Mouse (Mus musculus) heart, adult 2 months (tissue): ENCODE measurements at regions not wholly inside any gene's neighbourhood (a gene's known extent, or its start where the extent isn't known, plus 50 kb on each side); places are given as distances from the start of the nearest gene placed in this dataset.

ENCODE experiments used
- DNase-seq, 2 experiments: peaks; one replicate each; pipeline ENCODE4 v3.0.0; 2021
- H3K27ac ChIP-seq: fragments of 200-600 bp; 2 replicates; pipeline ENCODE4 v1.8.1; 2022
- H3K27me3 ChIP-seq: fragments of 200-500 bp; 2 replicates; pipeline ENCODE4 v1.6.1; 2012; ENCODE audit warnings: mild to moderate bottlenecking, low read length, inconsistent platforms, mixed read lengths; ENCODE audit not compliant: control insufficient read depth, insufficient read depth
- H3K36me3 ChIP-seq: fragments of 200-500 bp; 2 replicates; pipeline ENCODE4 v1.6.1; 2012; ENCODE audit warnings: low read length, inconsistent platforms; ENCODE audit not compliant: control insufficient read depth, insufficient read depth
- H3K4me1 ChIP-seq: fragments of 200-500 bp; 2 replicates; pipeline ENCODE4 v1.6.1; 2011; ENCODE audit warnings: low read length; ENCODE audit not compliant: control insufficient read depth, insufficient read depth
- H3K4me3 ChIP-seq: fragments of 200-600 bp; 2 replicates; pipeline ENCODE4 v1.8.1; 2022
- H3K79me2 ChIP-seq: fragments of 200-500 bp; replicated peaks from 2 replicates; pipeline ENCODE4 v1.6.1; 2012; ENCODE audit warnings: mild to moderate bottlenecking, inconsistent platforms, low read length, moderate library complexity, mixed read lengths; ENCODE audit not compliant: control insufficient read depth, insufficient read depth
- H3K9ac ChIP-seq: fragments of 200-500 bp; 2 replicates; pipeline ENCODE4 v1.6.1; 2012; ENCODE audit warnings: low read depth, mild to moderate bottlenecking, control low read depth, inconsistent platforms, low read length, mixed read lengths
- CTCF ChIP-seq: fragments of 200-600 bp; IDR thresholded peaks from 2 replicates; pipeline ENCODE4 v1.8.1; 2022; ENCODE audit warnings: antibody characterized with exemption, mild to moderate bottlenecking, moderate library complexity
- EP300 ChIP-seq: fragments of 200-500 bp; IDR thresholded peaks from 2 replicates; pipeline ENCODE4 v1.6.1; 2011; ENCODE audit warnings: low read depth, low read length, control low read depth; ENCODE audit not compliant: insufficient read depth
- POLR2A ChIP-seq: fragments of 200-500 bp; IDR thresholded peaks from 2 replicates; pipeline ENCODE4 v1.6.1; 2011; ENCODE audit warnings: mild to moderate bottlenecking, low read depth, low read length, control low read depth; ENCODE audit not compliant: insufficient read depth
- WGBS: fragments of 180-500 bp; shearing (Covaris S2); methylation state at CpG from one replicate; pipeline ENCODE4 v1.1.7; 2018; 5-methylcytosine and 5-hydroxymethylcytosine counted together
- intact Hi-C: fragments of 180-260 bp; cut with DNase I; formaldehyde crosslinking; loops from one replicate; pipeline ENCODE4 v1.15.1; 2025

DNA sequence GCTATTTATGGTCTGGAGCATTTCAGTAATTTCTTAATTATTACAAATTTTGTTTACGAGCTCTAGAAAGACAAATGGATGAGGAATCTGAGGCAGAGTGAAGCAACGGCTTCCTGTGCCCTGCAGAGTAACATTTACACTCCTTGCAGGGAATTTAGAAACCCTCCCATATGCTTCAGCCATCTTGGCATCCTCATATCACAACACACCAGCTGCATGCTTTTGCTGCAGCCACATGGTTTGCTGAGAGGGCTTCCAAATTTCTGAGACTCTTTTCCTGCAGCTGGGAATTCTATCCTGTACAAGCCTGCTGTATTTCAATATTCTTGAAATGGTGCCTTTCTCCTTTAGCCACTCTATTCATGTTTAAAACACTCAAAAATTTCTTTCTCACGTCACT is 91.4 kb downstream of the Rgs2 start:
- no peak for DNase-seq
- no peaks in the 10 kb centered on the region for H3K79me2 ChIP-seq
- H3K4me3 ChIP-seq = no peak overlapping the region
- H3K36me3 ChIP-seq = no peaks in the 10 kb centered on the region
- 72% methylated on average over 3 of the region's 3 CpGs for WGBS
- peaks cover under 1% of the 10 kb centered on the region for H3K4me1 ChIP-seq
- no peak overlapping the region for H3K27ac ChIP-seq
- no peak overlapping the region for H3K9ac ChIP-seq
- no peaks in the 10 kb centered on the region for H3K27me3 ChIP-seq
- intact Hi-C loops = no loop called here
- no peak for TF ChIP-seq CTCF
- TF ChIP-seq EP300 = no peak
- TF ChIP-seq POLR2A = no peak

DNA sequence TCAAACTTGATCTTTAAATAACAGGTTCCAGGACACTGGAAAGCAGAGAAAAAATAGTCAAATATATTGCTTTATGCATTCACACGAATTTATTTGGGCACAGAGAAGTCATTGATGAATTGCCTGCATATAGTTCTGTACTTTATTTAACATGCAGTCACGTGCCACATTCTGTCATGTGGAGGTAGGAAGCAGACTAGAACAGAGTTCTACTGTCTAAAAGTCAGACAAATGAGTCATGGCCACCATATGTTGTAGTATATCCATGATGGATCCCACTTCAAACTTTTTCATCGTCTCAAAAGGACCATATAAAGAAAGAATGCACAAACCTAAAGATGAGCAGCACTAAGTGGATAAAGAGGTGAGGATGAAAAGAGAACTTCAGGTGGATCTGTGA is 92.7 kb downstream of the Rgs2 start:
- WGBS = 83% methylated on average over 3 of the region's 3 CpGs
- intact Hi-C loops = no loop called here
- H3K9ac ChIP-seq = no peak overlapping the region

GRCm38 (mm10) chr1:143910530-143910929 is 93.4 kb downstream of the Rgs2 start:
- H3K36me3 ChIP-seq = no peaks in the 10 kb centered on the region
- H3K27me3 ChIP-seq = no peaks in the 10 kb centered on the region
- H3K9ac ChIP-seq = no peak overlapping the region
- DNase-seq = no peak
- TF ChIP-seq CTCF (no peak), EP300 (no peak), POLR2A (no peak)
- intact Hi-C loops = no loop called here
- no peak overlapping the region for H3K4me3 ChIP-seq
- no peak overlapping the region for H3K27ac ChIP-seq
- H3K79me2 ChIP-seq = no peaks in the 10 kb centered on the region
- no peaks in the 10 kb centered on the region; the same call in none of the 2 replicates for H3K4me1 ChIP-seq

More for the DNA sequence above, 92.7 kb downstream of the Rgs2 start:
- TF ChIP-seq CTCF = no peak
- TF ChIP-seq POLR2A = no peak
- TF ChIP-seq EP300 = no peak
- Histone ChIP-seq H3K27ac (no peak overlapping the region), H3K36me3 (no peaks in the 10 kb centered on the region), H3K79me2 (no peaks in the 10 kb centered on the region), H3K4me1 (no peaks in the 10 kb centered on the region; the same call in none of the 2 replicates), H3K4me3 (no peak overlapping the region), H3K27me3 (no peaks in the 10 kb centered on the region)
- no peak for DNase-seq

DNA sequence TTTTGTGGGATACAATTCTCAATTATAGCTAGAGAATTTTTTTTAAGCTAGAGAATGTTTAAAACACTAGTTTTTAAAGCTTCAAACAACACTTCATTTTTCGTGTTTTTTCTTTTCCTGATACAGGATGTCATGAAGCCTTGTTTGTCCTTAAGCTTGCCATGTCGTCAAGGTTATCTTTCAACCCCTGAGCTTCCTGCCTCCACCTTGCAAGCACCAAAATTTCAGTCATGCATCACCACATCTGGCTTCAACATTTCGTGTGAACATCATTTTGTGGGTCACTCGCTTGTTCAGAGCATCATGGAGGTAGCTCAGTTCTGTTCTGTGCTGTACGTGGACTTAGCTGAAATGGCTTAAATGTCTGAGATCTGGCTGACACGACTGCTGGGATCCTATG is 96.6 kb downstream of the Rgs2 start:
- no peaks in the 10 kb centered on the region for H3K79me2 ChIP-seq

DNA sequence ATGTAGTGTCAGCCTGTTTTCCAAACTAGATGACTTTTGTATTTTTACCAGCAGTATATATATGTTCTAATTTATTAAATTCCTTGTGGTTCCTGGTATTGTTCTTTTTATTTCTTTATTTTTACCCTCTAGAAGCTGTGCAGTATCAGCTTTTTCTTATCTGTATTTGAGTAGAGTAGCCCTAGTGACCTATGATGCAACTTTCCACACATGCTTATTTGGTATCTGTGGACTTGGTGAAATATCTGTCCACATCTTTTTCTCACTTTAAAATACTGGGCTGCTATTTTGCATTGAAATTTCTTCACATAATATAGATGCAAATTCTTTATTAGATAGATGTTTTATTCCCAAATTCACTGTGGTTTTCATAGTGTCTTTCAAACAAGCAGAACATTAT is 97.1 kb downstream of the Rgs2 start:
- TF ChIP-seq CTCF (no peak), POLR2A (no peak), EP300 (no peak)
- intact Hi-C loops = no loop called here
- no peaks in the 10 kb centered on the region for H3K27me3 ChIP-seq
- H3K9ac ChIP-seq = no peak overlapping the region
- no peak overlapping the region for H3K4me3 ChIP-seq
- H3K4me1 ChIP-seq = no peaks in the 10 kb centered on the region; the same call in 1 of the 2 replicates
- no peaks in the 10 kb centered on the region for H3K79me2 ChIP-seq
- no peak for DNase-seq
- no peak overlapping the region for H3K27ac ChIP-seq
- H3K36me3 ChIP-seq = no peaks in the 10 kb centered on the region

More for the DNA sequence above, 96.6 kb downstream of the Rgs2 start:
- WGBS = 54% methylated on average over 6 of the region's 6 CpGs
- Histone ChIP-seq H3K4me3 (no peak overlapping the region), H3K9ac (no peak overlapping the region), H3K27ac (no peak overlapping the region), H3K36me3 (no peaks in the 10 kb centered on the region), H3K27me3 (no peaks in the 10 kb centered on the region), H3K4me1 (no peaks in the 10 kb centered on the region; the same call in 1 of the 2 replicates)
- no peak for DNase-seq
- no peak for TF ChIP-seq EP300
- TF ChIP-seq POLR2A = no peak
- no peak for TF ChIP-seq CTCF
- intact Hi-C loops = no loop called here

DNA sequence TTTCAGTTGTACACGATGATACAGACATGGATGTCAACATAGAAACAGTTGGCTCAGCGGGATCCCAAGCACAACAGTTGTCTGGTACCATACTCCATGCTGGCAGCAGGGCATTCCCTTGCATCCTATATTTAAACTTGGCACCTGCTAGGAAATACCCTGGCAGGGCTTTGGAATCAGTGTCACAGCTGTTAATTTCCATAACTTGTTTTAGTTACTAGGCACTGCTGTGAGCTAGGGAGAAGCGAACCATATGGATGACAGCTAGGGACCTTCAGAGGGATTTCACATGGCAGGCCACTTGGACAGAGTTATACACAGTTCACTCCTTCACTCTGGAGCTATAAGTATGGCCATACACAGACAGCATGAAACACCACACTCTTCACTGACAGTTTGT is 100.0 kb downstream of the Rgs2 start:
- DNase-seq = no peak
- intact Hi-C loops = no loop called here
- 67% methylated on average over 3 of the region's 3 CpGs for WGBS

DNA sequence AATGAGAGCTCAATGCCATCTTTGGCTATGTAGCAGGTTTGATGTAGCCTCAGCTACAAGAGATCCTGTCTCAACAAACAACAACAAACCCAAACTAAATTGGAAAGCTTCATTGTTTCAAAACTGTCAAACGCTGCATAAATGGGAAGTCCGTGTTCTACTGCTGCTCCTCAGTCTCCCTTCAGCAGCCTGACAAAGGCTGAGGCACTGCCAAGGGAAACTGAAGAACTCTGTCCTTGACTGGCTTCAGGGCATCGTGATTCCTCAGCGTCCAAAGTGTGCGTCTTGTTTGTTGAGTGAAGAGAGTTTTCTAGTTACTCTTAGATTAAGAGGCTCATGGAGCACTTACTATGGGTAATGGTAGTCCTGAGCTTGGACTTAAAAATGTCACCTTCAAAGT is 100.7 kb downstream of the Rgs2 start:
- Histone ChIP-seq H3K4me1 (no peaks in the 10 kb centered on the region; the same call in 1 of the 2 replicates), H3K79me2 (no peaks in the 10 kb centered on the region), H3K27me3 (no peaks in the 10 kb centered on the region), H3K27ac (no peak overlapping the region), H3K9ac (no peak overlapping the region), H3K36me3 (no peaks in the 10 kb centered on the region), H3K4me3 (no peak overlapping the region)
- 61% methylated on average over 5 of the region's 5 CpGs for WGBS
- DNase-seq = no peak
- intact Hi-C loops = no loop called here
- TF ChIP-seq CTCF (no peak), EP300 (no peak), POLR2A (no peak)

More for the DNA sequence above, 100.0 kb downstream of the Rgs2 start:
- H3K27me3 ChIP-seq = no peaks in the 10 kb centered on the region
- no peak overlapping the region for H3K4me3 ChIP-seq
- TF ChIP-seq CTCF (no peak), POLR2A (no peak), EP300 (no peak)
- H3K27ac ChIP-seq = no peak overlapping the region
- H3K79me2 ChIP-seq = no peaks in the 10 kb centered on the region
- no peaks in the 10 kb centered on the region; the same call in 1 of the 2 replicates for H3K4me1 ChIP-seq
- no peaks in the 10 kb centered on the region for H3K36me3 ChIP-seq
- no peak overlapping the region for H3K9ac ChIP-seq
